Mouse (Mus musculus) spleen, postnatal 4 days (tissue): ENCODE data around the gene Fev.

Source experiments
- DNase-seq, 2 experiments: peaks; one replicate each; pipeline ENCODE4 v3.0.0; 2022; ENCODE audit warnings: low spot score in 2 of 2

The Fev gene

DNA sequence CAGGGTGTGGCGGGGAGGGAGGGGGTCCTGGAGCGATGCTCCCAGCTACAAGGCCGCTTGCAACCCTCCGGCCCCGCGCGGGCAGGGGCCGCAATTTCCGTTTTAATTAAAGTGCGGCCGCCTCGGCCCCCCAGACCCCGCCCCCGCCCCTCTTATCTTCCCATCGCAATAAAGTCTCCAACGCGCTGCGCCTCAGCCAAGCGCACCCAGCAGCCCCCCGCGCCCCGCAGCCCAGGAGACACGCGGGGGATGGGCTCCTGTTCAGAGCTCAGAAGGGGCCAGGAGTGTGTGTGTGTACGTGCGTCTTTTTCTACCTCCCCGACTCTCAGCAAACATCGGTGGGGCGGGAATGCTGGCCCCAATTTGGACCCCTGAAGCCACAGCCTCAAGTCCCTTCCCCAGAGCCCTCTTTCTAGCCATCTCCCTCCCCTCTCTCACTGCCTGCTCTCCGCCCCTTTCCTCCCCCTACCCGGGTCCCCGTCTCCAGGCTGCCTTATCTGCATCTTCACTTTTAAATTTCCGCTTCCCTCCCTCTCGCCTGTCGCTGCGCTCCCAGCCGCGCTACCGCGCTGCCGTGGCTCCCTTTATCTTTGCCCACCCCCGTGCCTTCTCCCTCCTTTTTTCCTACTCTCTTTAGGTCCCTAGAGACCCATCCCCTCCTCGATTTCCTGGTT lies at the start of gene Fev:
Gene Fev, minus strand, starts transcription at position 51 of the 674 bp plus-strand sequence.
- DNase-seq, result no peak

DNA sequence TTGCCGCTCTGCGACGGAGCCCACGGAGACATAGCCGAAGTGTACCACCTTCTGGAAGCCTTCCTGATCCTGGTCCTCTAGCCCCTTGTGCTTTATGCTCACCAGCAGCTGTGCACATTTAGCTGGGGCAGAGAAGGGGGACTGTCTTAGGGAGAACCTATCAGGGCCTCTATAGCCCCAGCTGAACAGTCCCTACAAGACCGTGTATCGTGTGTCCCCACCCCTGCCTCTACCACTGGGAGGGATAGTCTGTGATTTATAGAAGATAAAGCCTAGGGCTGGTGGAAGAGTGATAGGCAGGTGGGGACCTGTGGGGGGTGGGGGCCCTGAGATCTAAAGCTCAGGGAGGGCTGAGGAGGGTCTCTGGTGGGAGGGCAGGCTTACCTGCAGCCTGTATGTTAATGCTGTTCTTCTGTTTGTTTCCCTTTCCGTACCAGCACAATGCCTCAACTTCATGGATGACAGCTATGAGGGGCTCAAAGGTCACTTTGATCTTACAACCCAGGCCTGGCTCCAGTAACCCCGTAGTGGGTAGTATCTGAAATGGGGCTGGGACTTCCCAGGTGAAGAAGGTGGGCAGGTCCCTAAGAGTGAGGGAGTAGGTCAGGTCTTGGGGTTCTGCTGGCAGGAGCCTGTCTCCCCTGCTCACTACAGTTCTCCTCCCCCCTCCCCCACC lies 42.5 kb upstream of the Fev start:
- no peak for DNase-seq

DNA sequence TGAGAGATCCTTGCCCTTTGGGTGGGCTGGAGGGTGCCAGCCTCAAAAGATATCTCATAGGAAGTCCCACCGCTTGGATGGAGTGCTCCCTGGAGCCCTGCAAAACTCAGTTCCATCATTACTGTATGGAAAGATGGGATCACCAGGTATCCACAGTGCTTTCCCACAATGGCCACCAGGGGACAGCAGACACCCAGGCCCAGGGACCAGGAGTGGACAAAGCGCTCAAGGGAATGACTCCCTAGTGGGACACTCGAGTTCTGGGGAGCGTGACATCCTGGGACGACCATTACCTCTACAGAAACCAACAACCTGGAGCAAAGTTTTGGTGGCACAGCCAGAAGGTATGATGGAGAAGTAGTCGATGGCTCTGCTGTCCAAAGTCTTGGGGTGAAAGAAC lies 41.5 kb upstream of the Fev start:
- no peak for DNase-seq

DNA sequence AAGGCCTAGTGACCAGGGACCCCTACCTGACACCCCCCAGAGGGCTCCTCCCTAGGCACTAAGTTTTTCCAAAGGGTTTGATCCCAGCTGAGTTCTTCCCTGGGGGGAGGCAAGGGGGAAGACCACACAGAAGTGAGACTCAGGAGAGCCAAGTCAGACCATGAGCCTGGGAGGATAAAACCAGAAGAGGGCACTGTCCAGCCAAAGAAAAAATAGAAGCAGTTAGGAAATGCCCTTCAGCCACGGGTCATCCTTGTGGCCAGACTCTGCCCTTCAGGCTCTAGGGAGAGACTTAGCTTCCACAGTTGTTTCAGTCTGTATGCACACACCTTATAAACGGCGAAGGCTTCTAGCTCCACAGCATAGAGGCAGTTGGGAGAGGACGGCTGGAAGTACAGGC lies 39.2 kb upstream of the Fev start:
- no peak for DNase-seq

DNA sequence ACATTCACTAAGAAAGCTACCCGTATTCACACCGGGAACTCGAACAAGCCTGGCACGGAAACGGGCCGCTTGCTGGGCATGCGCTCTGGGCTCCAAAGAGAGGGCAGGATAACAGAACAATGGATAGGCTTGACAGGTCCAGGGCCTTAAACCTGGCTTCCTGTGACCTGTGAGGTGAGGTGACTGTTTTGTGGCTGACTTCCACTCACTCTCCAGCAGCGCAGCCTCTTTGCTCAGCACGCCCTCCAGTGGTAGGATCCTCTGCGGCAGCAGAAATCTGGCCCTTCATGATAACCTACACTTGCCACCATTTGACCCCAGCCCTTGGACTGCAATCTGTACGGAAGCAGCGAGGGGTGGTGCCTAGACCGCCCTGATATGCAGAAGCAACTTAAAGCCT lies 30.5 kb upstream of the Fev start:
- DNase-seq, result no peak

DNA sequence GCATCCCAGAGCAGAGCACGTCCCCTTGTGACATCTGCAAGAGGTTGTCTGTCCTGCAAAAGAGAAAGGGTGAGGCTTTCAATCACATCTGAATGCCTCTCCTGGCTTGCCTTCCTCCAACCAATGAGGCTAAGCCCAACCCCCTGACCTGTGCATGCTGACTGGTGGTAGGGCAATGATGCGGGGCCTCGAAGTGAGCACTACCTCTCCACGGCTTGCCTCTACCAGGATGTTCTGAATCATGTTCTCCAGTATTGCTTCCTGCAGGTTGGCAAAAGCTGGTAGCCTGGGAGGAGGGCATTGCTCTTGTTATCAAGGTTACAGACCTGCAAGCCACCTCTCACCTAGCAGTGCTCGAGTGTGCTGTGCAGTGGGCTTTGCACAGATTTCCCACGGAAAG lies 17.0 kb upstream of the Fev start:
- DNase-seq, result no peak

DNA sequence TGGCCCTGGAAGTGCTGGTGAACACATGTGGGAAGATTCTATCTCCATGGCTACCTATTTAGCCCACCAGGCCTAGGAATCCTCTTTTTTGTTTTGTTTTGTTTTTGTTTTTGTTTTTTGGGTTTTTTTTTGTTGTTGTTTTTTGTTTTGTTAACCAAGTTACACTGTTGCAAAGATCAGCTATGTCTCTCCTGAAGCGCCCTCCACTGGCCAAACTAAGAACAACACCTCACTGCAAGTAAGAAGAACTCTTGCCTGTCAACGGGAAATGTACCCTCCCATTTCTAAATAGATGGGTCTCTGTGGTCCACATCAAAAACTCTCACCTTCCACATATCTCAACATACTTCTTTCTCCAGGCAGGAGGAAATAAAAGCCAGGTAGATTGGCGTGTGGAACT lies 16.5 kb upstream of the Fev start:
- DNase-seq, result no peak

DNA sequence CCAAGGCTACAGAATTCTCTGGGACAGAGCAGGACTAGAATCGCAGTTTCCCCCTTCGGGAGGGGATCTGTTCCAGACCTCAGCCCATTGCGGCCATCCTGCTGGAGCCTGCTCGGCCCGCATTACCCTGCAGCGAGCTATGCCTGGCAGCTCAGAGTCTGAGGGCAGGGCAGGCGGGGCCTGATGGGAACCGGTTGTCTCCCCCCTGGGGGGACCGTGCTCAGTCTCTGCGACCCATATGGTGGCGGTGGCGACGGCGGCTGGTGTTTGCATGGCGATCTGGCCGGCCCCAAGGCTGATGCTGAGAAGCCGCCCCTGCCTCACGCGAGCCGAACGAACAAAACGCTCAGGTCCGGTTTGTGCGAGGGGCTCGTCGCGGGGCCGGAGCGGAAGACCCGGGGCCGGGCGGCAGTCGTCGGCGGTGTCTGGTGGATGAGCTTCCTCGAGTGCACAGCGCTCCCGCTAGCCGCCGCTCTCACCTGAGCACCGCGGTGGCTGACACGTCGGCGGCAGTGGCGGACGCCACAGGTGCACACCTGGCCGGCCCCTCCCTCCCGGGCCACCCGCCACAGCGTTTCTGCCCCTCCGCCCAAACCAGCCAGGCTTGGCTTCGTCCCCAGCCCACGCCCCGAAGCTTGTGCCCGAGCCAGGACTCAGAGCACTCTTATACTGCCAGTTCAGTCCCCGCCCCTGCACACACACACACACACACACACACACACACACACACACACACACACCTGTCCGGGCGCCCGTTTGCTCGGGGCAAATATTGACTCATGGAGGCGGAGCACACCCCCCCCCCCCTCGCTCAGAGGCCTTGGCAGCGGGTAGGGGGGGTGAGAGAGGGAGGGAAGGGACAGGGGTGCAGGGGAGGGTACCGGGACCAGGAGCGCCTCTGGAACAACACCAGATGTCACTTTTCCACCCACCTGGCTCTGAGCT lies 15.4 kb upstream of the Fev start:
- DNase-seq, result no peak

DNA sequence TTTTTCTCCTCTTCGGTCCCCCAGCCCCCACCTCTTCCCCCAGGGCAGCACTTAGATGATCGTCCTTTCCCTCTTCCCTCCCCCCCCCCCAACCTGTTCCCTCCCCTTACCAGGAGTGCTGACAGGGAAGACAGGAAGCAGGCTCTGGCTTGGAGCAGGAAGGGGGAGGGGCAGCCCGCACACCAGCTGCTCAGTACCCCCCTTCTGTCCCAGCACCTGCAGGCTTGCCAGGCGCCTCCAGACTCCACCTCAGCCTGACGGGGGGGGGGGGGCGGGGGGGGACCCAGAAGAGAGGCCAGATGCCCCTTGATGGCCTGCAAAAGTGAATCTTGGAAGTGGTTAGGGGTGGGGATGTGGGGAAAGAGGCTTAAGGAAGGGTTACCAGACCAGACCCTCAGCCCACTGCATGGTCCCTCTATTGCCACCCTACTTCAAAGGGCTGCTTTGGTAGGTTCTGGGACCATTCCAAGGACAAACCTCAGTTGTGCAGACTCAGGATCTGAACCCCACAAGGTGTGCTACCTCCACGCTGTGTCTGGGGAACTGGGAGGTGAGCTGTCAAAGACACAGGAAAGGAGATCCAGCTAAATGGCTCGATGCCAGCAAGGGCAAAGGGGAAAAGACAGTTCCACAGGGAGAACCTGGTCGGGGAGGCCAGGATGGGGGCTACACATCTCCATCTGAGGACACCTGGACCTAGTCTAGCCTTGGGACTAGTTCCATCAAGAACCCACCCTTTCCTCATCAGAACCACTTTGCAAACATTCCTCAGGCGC lies 13.6 kb upstream of the Fev start:
- no peak for DNase-seq

DNA sequence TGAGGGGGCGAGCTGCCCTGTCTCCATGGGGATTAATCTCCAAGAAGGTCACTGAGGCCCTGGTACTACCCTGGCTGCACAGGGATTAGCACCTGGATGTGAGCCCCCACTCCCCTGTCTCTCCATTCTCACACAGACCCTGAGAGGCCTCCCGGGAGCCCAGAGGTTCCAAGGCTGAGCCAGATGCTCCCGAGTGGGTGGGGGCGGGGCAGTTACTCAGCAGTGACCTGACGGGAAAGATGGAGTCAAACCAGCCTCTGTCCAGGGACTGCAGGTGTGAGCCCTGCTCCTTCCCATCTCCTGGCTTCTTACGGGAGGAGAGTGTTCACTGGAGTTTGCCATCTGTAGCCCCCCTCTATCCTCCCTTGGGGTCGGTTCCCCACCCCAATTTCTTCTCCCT lies 12.8 kb upstream of the Fev start:
- DNase-seq, result no peak

DNA sequence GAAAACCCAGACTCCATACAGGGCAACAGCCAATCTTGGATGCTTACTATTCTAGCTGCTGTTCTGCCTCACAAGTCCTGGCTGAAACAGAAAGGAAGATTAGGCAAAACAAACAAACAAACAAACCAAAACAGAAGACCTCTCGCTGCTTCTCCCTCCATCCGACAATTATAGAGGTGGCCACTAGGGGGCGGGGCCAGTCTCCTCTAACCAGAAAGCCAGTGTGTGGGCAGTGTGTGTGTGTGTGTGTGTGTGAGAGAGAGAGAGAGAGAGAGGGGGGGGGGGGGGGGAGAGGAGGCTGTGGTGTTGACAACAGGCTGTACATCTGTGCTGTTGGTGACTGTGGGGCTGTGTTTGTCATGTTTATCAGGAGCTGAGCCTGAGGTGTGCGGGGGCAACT lies 9.7 kb upstream of the Fev start:
- DNase-seq, result peak; percentile 33 to 78

DNA sequence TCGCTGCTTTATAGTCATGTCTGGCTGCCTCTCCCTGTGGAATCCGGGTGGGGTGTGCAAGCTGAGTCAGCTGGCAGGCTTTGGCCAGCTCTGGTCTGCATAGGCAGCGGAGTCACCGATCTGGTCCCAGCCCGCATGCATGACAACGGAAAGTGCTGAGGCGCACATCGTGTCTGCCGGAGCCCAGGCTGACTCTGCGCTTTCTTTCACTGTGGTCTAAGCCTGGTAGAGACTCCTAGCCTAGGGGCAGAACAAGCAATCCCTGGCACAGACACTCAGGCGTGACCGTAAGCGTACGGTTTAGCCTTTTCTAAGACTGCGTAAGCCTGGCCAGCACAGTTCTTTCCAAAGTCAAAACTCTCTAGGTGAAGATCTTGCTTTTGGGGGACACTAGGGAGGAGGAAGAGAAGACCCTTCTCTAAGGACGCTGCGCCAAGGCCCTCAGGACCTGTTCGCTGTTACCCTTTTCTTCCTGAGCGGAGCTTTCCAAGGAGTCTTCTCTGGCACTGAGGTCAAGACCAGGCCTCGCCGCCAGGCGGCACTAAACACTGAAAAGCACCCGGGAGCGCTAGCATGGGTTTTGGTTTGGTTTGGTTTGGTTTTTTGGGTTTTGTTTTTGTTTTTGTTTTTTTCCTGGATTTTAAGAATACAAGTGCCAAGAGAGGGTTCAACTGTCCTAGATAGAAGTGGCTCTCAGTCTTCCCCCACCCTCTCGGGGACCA lies 8.1 kb upstream of the Fev start, which contains the start of gene Cryba2:
Gene Cryba2, minus strand, starts transcription at position 10 of the 722 bp plus-strand sequence.
- DNase-seq, result no peak

DNA sequence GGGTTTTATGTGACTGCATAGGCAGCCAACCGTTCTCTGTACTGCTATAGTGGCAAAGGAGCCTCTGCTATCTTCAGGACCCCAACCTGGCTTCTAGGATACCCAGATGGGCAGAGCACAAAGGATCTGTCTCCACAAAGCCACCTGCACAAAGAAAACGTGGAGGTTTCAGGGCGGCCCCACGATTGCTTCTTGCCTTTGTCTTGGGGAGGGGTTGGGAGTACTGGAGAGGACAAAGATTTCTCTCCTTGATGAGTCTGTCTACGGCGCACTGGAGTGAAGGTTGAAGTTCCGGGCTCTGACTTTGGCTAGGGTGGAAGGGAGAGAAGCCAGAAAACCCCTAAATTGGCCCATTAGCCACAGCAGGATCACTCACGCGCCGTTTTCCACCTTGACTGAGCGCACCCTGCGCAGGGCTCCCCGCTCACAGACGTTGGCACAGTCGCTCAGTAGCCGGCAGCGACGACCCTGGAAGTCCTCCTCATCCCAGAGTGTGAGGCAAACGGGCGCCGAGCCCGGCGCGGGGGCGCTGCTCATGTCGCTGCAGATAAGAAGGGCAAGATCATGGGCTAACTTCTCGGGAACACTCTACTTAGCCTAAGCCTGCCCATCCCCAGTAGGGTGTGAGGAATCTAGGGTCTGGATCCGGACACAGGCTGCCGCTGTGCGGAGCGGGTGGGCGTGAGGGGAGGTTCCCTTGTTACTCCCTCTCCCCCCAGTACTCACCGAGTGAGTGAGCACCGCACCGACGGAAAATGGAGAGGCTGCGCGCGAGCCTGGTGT lies 7.3 kb upstream of the Fev start:
- no peak for DNase-seq

DNA sequence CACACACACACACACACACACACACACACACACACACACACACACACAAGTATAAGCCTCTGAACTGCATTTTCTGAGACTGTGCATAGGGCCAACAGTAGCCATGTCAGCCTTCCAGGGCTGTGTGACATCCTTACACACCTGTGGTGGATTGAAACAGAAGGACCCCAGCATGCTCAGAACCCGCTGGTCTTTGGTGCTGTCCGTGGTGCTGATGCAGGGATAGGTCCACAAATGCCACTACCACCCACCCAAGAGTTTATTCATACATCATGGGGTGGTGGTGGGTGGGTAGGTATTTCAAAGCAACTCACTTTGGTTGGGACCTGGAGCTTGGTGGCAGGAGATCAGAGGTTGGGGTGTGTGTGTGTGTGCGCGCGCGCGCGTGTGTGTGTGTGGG lies 6.3 kb upstream of the Fev start:
- DNase-seq, result no peak

DNA sequence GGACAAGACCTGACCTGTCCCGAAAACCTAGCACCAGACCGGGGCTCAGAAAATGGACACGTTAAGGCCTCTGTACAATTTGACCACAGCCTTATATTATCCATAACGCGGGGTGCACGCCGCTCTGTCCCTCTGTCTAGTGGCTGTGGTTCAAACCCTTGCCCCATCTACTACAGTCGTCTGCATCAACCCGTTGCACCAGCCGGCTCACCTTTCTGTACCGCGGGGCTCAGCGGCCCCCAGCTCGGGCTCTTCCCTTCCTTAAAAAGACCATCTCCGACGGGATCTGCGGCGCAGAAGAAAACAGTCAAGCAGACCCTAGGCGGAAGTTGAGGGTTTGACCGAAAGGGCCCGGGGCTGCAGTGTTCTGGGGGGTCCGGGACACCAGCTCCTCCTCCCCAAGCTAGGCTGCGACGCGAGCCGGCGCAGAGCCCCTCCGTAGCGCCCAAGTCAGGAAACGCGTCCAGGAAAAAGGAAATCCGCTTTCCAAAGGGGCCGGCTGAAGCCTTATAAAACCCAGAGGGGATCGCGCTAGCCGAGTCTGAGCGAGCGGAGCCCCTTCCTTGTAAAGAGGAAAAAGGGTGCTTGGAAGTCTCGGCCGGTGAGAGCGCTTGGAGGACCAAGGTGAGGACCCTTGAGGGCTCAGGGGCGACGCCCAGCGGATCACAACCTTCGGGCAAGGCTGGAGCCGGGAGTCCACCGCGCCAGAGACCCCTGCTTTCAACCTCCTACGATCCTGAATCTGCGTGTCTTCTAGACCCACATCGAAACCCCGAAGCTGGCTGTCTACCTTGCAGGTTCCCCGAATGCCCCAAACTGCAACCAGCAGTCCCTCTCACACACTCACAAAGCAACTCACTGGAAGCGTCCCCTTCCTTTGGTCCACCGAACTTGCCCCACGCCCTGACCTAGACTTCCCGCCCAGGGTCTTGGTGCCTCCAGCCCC lies 750 bp downstream of the Fev start:
- no peak for DNase-seq

DNA sequence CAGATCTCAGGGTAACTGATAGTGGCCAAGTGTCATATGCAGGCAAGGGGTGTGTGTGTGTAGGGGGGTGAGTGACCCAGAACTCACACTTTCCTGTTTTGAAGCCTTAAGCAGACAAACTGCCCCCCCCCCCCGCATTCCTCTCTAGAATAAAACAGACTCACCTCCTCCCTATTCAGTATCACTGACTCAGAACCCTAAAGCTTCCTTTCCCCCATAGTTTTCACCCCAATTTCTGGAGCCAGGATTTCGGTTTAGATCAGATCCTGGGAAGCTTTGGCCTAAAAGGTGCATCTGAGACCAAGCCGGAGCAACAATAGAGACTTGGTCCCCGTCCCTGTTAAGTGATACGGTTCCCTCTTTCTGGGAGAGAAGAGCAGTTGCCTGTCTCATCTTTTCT lies 1.8 kb downstream of the Fev start:
- DNase-seq, result no peak

DNA sequence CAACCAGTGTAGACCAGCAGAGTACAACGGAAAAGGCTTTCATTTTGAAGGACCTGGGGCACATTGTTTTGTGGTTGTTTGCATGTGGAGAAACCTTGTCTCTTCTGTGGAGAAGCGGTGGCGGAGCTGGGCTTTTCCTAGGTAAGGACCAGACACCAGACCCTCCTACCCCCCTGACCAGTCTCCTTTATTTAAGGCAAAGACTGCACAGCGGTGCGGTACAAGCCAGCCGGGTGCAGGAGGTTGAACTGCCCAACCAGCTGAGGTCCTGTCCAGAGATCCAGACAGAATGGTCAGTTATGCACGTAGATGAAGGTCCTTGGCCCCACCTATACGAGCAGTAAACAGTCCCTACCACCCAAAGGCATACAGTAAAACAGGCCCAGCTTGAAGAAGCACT lies 2.4 kb downstream of the Fev start:
- no peak for DNase-seq

DNA sequence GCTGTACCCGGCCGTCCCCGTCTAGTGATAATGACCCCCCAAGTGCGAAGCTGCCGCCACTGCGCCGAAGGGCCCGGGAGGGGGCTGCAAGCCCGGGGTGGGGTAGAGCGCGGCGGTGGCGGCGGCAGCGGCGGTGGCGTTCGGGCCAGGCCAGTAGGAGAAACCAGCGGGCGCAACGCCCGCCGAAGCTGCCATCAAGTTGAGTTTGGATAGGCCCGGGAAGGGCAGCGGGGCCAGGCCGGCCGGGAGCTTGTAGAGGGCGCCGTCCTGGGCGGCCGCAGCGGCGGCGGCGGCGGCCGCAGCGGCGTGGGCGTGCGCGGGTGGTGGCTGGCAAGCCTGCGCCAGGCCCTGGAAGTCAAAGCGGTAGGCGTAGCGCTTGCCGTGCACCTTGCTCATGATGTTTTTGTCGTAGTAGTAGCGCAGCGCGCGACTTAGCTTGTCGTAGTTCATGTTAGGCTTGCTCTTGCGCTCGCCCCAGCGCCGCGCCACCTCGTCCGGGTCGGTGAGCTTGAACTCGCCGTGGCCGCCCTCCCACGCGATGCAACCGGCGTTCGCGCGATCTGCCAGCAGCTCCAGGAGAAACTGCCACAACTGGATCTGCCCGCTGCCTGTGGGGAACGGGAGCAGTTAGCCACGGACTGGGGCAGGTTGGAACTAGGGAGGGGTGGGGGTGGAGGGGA lies 3.0 kb downstream of the Fev start:
- no peak for DNase-seq
